Mouse (Mus musculus) kidney, adult 2 months (tissue): ENCODE data around the gene Fzd2.

ENCODE experiments used
- CTCF ChIP-seq: fragments of 200-500 bp; conservative IDR thresholded peaks from 2 replicates; pipeline ENCODE4 v1.5.1; 2011; ENCODE audit warnings: low read depth, mild to moderate bottlenecking, control low read depth, low read length, moderate library complexity, mixed read lengths; ENCODE audit not compliant: insufficient read depth, insufficient read length
- POLR2A ChIP-seq: fragments of 200-500 bp; IDR thresholded peaks from one replicate; pipeline ENCODE4 v1.6.1; 2011; ENCODE audit warnings: low read depth, low read length, control low read depth

DNA sequence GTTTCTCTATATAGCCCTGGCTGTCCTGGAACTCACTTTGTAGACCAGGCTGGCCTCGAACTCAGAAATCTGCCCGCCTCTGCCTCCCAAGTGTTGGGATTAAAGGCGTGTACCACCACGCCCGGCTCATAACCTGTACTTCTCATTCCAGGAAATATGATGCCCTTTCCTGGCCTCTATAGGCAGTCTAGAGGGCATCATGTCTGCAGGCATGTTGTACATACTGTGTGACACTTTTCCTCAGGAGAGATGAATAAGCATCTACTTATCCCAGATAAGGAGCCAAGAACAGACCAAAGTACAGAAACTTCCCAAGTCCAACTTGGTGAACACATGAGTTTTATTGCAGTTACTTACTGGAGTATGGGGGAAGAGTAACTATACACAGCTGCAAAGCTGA, 45.5 kb upstream of the Fzd2 start:
- TF ChIP-seq CTCF: no peak
- no peak for TF ChIP-seq POLR2A
